Mouse (Mus musculus): ENCODE data around the gene Tex16. TPM values are rescaled to one million over a fixed set of nuclear protein-coding genes. Genes with fewer than 3 reads are reported as not detected.

Tex16 gene
- not detected in 2 replicates for polyA plus RNA-seq (2012; rRNA removed)

DNA sequence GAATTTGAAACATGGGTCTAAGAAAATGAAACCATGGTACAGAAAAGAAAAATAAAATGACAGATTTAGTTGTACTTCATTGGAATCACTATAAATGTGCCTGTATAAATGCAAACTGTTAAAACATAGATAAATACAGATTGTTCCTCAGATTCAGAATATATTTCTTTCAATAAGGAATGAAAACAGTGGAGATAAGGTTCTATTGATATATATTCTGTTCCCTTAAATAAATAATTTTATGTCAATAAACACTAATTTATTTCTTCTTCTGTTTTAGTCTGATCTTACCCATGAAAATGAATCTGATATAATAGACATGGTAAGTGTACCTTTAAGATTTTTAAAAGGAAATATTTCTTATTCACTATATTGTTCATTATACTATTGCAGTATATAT, at the start of gene Tex16:
TSS of gene Tex16 (plus strand) at position 301 of the 400 bp plus-strand sequence.
- no peak for DNase-seq (ENCODE audit: low read depth, low spot score)

DNA sequence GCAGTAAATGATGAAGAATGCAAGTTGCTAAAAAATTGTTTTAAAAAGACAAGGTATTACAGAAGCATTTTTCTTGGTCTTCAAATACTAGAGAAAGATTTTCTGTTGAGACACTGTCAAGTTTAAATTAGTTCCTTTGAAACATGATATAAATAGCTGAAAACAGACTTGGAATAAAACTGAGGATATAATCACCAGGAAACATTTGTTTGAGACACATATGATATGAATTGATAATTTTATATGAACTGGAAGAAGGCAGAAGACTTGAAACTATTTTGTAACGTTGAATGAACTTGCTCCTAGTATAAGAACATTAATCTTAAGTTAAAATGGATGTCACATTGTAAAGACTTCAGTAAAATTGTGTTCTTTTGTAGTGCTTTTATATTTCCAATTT, 11.1 kb upstream of the Tex16 start:
- DNase-seq (ENCODE audit: low read depth, low spot score), result no peak
- 18% methylated on average over 1 of the region's 1 CpGs for WGBS

Other genes starting within 250 kb of the Tex16 start
- not detected in 2 replicates for gene Gm45194, start 119.6 kb upstream of the Tex16 start, polyA plus RNA-seq (2012; rRNA removed)
- not detected in 2 replicates for gene 4933403O08Rik, start 228.0 kb downstream of the Tex16 start, polyA plus RNA-seq (2012; rRNA removed)

Data from large intestine, adult 2 months (tissue).